ENCODE assay signal across 9 mouse cellular contexts in the genomic region with DNA sequence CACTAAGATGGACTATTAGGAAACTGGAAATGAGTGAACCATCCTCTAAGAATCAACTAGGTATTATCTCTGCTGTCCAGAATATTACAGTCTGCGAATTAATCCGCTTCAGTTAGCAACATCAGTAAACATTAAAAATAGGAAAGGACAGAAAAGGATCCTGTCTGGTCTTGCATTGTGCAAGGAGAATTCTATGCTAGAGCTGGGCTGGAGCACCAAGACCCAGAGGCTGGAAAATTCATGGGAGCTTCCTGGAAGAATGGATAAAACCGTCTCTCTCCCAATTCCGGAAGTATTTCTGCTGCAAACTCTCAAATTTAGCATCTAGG. TPM values are rescaled to one million over a fixed set of nuclear protein-coding genes. Genes with fewer than 3 reads are reported as not detected.
A peak's percentile ranks its signal among the peaks of the same experiment; 100 is the strongest.
DNase-seq lines count a peak whose midpoint lies in the region; ATAC-seq lines count a peak whose summit lies in the region.
"Had no signal": no experiment of that assay in that cellular context is flagged by ENCODE, and none has a peak within 500 bp of the region (broad histone marks: within the 10 kb centered on the region; RNA-seq: fewer than 3 reads in every experiment).

No protein-coding gene starts in this region.

- ATAC-seq in heart, embryonic 15.5 days (replicated peaks; ENCODE audit: insufficient number of reproducible peaks, insufficient read depth, low FRiP score, low read depth) = no peak
- no peak; the same call in 1 of the 2 replicates for ATAC-seq in hindbrain, embryonic 15.5 days (ENCODE audit: low FRiP score, low read depth)
- peak; percentile 46 for ATAC-seq in midbrain, embryonic 13.5 days

- DNase-seq in heart, postnatal 10 days = no peak
- DNase-seq in retina, embryonic 14.5 days (ENCODE audit: low spot score) = no peak
- no peak for DNase-seq in left cerebral cortex, adult 18-20 months (ENCODE audit: low spot score in 2 of 2)
- no peak for DNase-seq in layer of hippocampus, adult 11-12 months (ENCODE audit: low spot score)

- 30% methylated on average over 4 of the region's 4 CpGs for WGBS in heart, embryonic 15.5 days
- 32% methylated on average over 4 of the region's 4 CpGs for WGBS in hindbrain, embryonic 15.5 days
- 29% methylated on average over 4 of the region's 4 CpGs for WGBS in midbrain, embryonic 13.5 days

- intact Hi-C loops in heart, postnatal 10 days (cut with DNase I) = loop anchor here (1.0 to 5.0 kb wide), 3 partner anchors 47 to 216 kb away; no protein-coding TSS in a partner anchor

- H3K27ac ChIP-seq in heart, embryonic 15.5 days = peak overlapping the region; percentile 69; the same call in 1 of the 2 replicates
- no peak overlapping the region for H3K27ac ChIP-seq in brown adipose tissue, adult 24 weeks (replicated peaks; ENCODE audit: low read depth, low read length)
- peak overlapping the region; percentile 44 for H3K27ac ChIP-seq in hindbrain, embryonic 15.5 days (replicated peaks)
- peak overlapping the region; percentile 26; the same call in 1 of the 2 replicates for H3K27ac ChIP-seq in midbrain, embryonic 13.5 days

- no peak overlapping the region for H3K9ac ChIP-seq in heart, embryonic 15.5 days
- H3K9ac ChIP-seq in hindbrain, embryonic 15.5 days = peak overlapping the region; percentile 46
- H3K9ac ChIP-seq in midbrain, embryonic 13.5 days (replicated peaks) = peak overlapping the region; percentile 49

- peak overlapping the region; percentile 58 for H3K4me3 ChIP-seq in heart, embryonic 15.5 days
- H3K4me3 ChIP-seq in brown adipose tissue, adult 24 weeks (ENCODE audit: insufficient read depth, low read depth, low read length) = peak overlapping the region; percentile 27; the same call in 1 of the 2 replicates
- H3K4me3 ChIP-seq in hindbrain, embryonic 15.5 days = peak overlapping the region; percentile 43
- peak overlapping the region; percentile 51 for H3K4me3 ChIP-seq in midbrain, embryonic 13.5 days (replicated peaks)

- H3K4me1 ChIP-seq in heart, embryonic 15.5 days (replicated peaks) = peaks cover 24% of the 10 kb centered on the region
- no peaks in the 10 kb centered on the region; the same call in 1 of the 2 replicates for H3K4me1 ChIP-seq in brown adipose tissue, adult 24 weeks (ENCODE audit: control insufficient read depth, insufficient read depth, insufficient read length, low read length)
- H3K4me1 ChIP-seq in hindbrain, embryonic 15.5 days (replicated peaks) = peaks cover 5% of the 10 kb centered on the region
- no peaks in the 10 kb centered on the region; the same call in 1 of the 2 replicates for H3K4me1 ChIP-seq in midbrain, embryonic 13.5 days (replicated peaks)

- H3K9me3 ChIP-seq in heart, embryonic 15.5 days (replicated peaks) = no peaks in the 10 kb centered on the region
- H3K9me3 ChIP-seq in hindbrain, embryonic 15.5 days = no peaks in the 10 kb centered on the region
- H3K9me3 ChIP-seq in midbrain, embryonic 13.5 days = no peaks in the 10 kb centered on the region

- no peaks in the 10 kb centered on the region for H3K36me3 ChIP-seq in heart, embryonic 15.5 days
- H3K36me3 ChIP-seq in hindbrain, embryonic 15.5 days = no peaks in the 10 kb centered on the region
- H3K36me3 ChIP-seq in midbrain, embryonic 13.5 days = no peaks in the 10 kb centered on the region

- peak overlapping the region; percentile 71 for H3K4me2 ChIP-seq in heart, embryonic 15.5 days
- H3K4me2 ChIP-seq in hindbrain, embryonic 15.5 days = peak overlapping the region; percentile 63
- H3K4me2 ChIP-seq in midbrain, embryonic 13.5 days (replicated peaks) = peak overlapping the region; percentile 65

- H3K27me3 ChIP-seq in heart, embryonic 15.5 days = no peaks in the 10 kb centered on the region
- no peaks in the 10 kb centered on the region for H3K27me3 ChIP-seq in hindbrain, embryonic 15.5 days
- H3K27me3 ChIP-seq in midbrain, embryonic 13.5 days = no peaks in the 10 kb centered on the region

RNA-seq across cellular contexts. Expression of a gene that starts 0.3 kb away (rescaled TPM):
- polyA plus RNA-seq in heart, embryonic 15.5 days (2015; fragmentation: Nextera tagmentation; extraction: Ambion mirVana) = 7.7 and 8.9 TPM in 2 replicates
- total RNA-seq in heart, postnatal 10 days (2021) = 1 to 10 TPM; 4.9 to 7.3 TPM
- 2.2 and 2.8 TPM in 2 replicates for polyA plus RNA-seq in brown adipose tissue, adult 24 weeks (2012; ENCODE audit: insufficient read depth, insufficient read length, missing spikeins)
- 5.8 and 6.7 TPM in 2 replicates for polyA plus RNA-seq in hindbrain, embryonic 15.5 days (2015; fragmentation: Nextera tagmentation; extraction: Ambion mirVana)
- polyA plus RNA-seq in midbrain, embryonic 13.5 days (2015; fragmentation: Nextera tagmentation; extraction: Ambion mirVana) = 3.3 and 5.4 TPM in 2 replicates
- 1 to 10 TPM; 6.9 to 8.1 TPM for total RNA-seq in left cerebral cortex, adult 18-20 months (2021)

RNA-seq across cellular contexts. Expression of a gene that starts 22.9 kb away (rescaled TPM):
- 29.7 and 34.2 TPM in 2 replicates for polyA plus RNA-seq in heart, embryonic 15.5 days (2015; fragmentation: Nextera tagmentation; extraction: Ambion mirVana)
- 10 to 100 TPM; 28.6 to 29.1 TPM for total RNA-seq in heart, postnatal 10 days (2021)
- polyA plus RNA-seq in brown adipose tissue, adult 24 weeks (2012; ENCODE audit: insufficient read depth, insufficient read length, missing spikeins) = 84.3 and 109 TPM in 2 replicates
- 22.1 and 22.9 TPM in 2 replicates for polyA plus RNA-seq in hindbrain, embryonic 15.5 days (2015; fragmentation: Nextera tagmentation; extraction: Ambion mirVana)
- polyA plus RNA-seq in midbrain, embryonic 13.5 days (2015; fragmentation: Nextera tagmentation; extraction: Ambion mirVana) = 21.2 and 22.4 TPM in 2 replicates
- total RNA-seq in left cerebral cortex, adult 18-20 months (2021) = 10 to 100 TPM; 17.1 to 18.5 TPM

RNA-seq across cellular contexts. Expression of a gene that starts 33.2 kb away (rescaled TPM):
- 0.98 and 2.9 TPM in 2 replicates for polyA plus RNA-seq in heart, embryonic 15.5 days (2015; fragmentation: Nextera tagmentation; extraction: Ambion mirVana)
- 1 to 10 TPM in 1 of 2 experiments, under 1 TPM in 1; 0.89 to 1.4 TPM for total RNA-seq in heart, postnatal 10 days (2021)
- polyA plus RNA-seq in brown adipose tissue, adult 24 weeks (2012; ENCODE audit: insufficient read depth, insufficient read length, missing spikeins) = 4.3 and 8.5 TPM in 2 replicates
- 1.1 and 3.2 TPM in 2 replicates for polyA plus RNA-seq in hindbrain, embryonic 15.5 days (2015; fragmentation: Nextera tagmentation; extraction: Ambion mirVana)
- 0.61 and 0.92 TPM in 2 replicates for polyA plus RNA-seq in midbrain, embryonic 13.5 days (2015; fragmentation: Nextera tagmentation; extraction: Ambion mirVana)
- total RNA-seq in left cerebral cortex, adult 18-20 months (2021) = 1 to 10 TPM; 4.5 to 6.4 TPM

RNA-seq across cellular contexts. Expression of a gene that starts 51.6 kb away (rescaled TPM):
- polyA plus RNA-seq in heart, embryonic 15.5 days (2015; fragmentation: Nextera tagmentation; extraction: Ambion mirVana) = 2.1 and 2.5 TPM in 2 replicates
- total RNA-seq in heart, postnatal 10 days (2021) = 1 to 10 TPM; 1.1 to 1.3 TPM
- polyA plus RNA-seq in brown adipose tissue, adult 24 weeks (2012; ENCODE audit: insufficient read depth, insufficient read length, missing spikeins) = 0.48 TPM in 1 of 2 replicates, not detected in the other
- polyA plus RNA-seq in hindbrain, embryonic 15.5 days (2015; fragmentation: Nextera tagmentation; extraction: Ambion mirVana) = 1.1 and 1.4 TPM in 2 replicates
- 0.35 and 0.48 TPM in 2 replicates for polyA plus RNA-seq in midbrain, embryonic 13.5 days (2015; fragmentation: Nextera tagmentation; extraction: Ambion mirVana)
- 1 to 10 TPM; 2.4 to 2.7 TPM for total RNA-seq in left cerebral cortex, adult 18-20 months (2021)
- total RNA-seq: ES-E14 had no signal

RNA-seq across cellular contexts. Expression of a gene that starts 57.6 kb away (rescaled TPM):
- 0.34 and 0.82 TPM in 2 replicates for polyA plus RNA-seq in heart, embryonic 15.5 days (2015; fragmentation: Nextera tagmentation; extraction: Ambion mirVana)
- total RNA-seq in heart, postnatal 10 days (2021) = under 1 TPM; 0.15 to 0.36 TPM
- polyA plus RNA-seq in brown adipose tissue, adult 24 weeks (2012; ENCODE audit: insufficient read depth, insufficient read length, missing spikeins) = 0.75 and 2.1 TPM in 2 replicates
- 0.34 and 1.1 TPM in 2 replicates for polyA plus RNA-seq in hindbrain, embryonic 15.5 days (2015; fragmentation: Nextera tagmentation; extraction: Ambion mirVana)
- polyA plus RNA-seq in midbrain, embryonic 13.5 days (2015; fragmentation: Nextera tagmentation; extraction: Ambion mirVana) = 0.16 and 0.18 TPM in 2 replicates
- 1 to 10 TPM; 3.8 to 3.9 TPM for total RNA-seq in left cerebral cortex, adult 18-20 months (2021)
- total RNA-seq: ES-E14 had no signal
